Mouse (Mus musculus) limb, embryonic 10.5 days (tissue): Measurements from ENCODE around the gene Tnks1bp1. TPM values are rescaled to one million over a fixed set of nuclear protein-coding genes. Genes with fewer than 3 reads are reported as not detected.

Source experiments
- DNase-seq: peaks from one replicate; pipeline ENCODE4 v3.0.0-alpha.2; 2017; ENCODE audit warnings: low spot score
- H3K27ac ChIP-seq: fragments of 300-500 bp; sonication (generic); 2 replicates; pipeline ENCODE4 v1.5.1; 2016; ENCODE audit warnings: mild to moderate bottlenecking
- H3K27me3 ChIP-seq: fragments of 300-500 bp; sonication (generic); 2 replicates; pipeline ENCODE4 v1.6.1; 2016; ENCODE audit warnings: low read depth, mild to moderate bottlenecking; ENCODE audit not compliant: poor library complexity, severe bottlenecking
- H3K36me3 ChIP-seq: fragments of 300-500 bp; sonication (generic); 2 replicates; pipeline ENCODE4 v1.6.1; 2016; ENCODE audit warnings: mild to moderate bottlenecking, moderate library complexity
- H3K4me1 ChIP-seq: fragments of 300-500 bp; sonication (generic); 2 replicates; pipeline ENCODE4 v1.6.1; 2016
- H3K4me3 ChIP-seq: fragments of 300-500 bp; sonication (generic); 2 replicates; pipeline ENCODE4 v1.5.1; 2016; ENCODE audit warnings: mild to moderate bottlenecking, moderate library complexity
- H3K9me3 ChIP-seq: fragments of 300-500 bp; sonication (generic); replicated peaks from 2 replicates; pipeline ENCODE4 v1.6.1; 2016; ENCODE audit warnings: mild to moderate bottlenecking
- WGBS: fragments of 180-500 bp; shearing (Covaris S2); methylation state at CpG from one replicate; pipeline ENCODE4 v1.1.7; 2016; 5-methylcytosine and 5-hydroxymethylcytosine counted together
- polyA plus RNA-seq: library from polyadenylated mRNA; unstranded; fragments of >200 nt; fragmentation: Nextera tagmentation; extraction: Ambion mirVana; gene quantifications from 2 replicates; pipeline ENCODE4 v1.2.1, GENCODE M21; 2016

Gene Tnks1bp1
- polyA plus RNA-seq, 1 experiment from 2014 or later: 32.0 TPM

DNA sequence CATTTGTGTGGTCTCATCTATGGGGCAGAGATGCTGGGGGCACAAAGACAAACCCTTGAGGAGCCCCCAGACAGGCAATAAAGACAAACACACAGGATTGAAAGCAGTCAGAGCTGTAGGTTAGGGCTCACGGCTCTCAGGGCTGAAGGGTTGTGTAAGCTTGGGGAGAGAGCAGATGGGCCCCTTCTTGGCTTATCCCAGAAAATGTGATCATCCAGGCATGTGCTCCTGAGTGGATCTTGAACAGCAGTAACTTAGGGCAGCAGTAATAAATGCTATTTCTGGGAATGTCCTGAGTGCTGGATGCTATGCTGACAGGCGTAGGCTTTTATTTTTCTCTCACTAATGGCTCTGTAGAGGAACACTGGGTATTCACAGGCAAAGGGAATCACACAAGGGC is 20.8 kb downstream of the Tnks1bp1 start:
- Histone ChIP-seq H3K4me1 (peaks cover 3% of the 10 kb centered on the region; the same call in 1 of the 2 replicates), H3K27me3 (no peaks in the 10 kb centered on the region), H3K9me3 (no peaks in the 10 kb centered on the region), H3K27ac (no peak overlapping the region), H3K4me3 (no peak overlapping the region), H3K36me3 (peaks cover 57% of the 10 kb centered on the region)
- 94% methylated on average over 2 of the region's 2 CpGs for WGBS
- DNase-seq: no peak

DNA sequence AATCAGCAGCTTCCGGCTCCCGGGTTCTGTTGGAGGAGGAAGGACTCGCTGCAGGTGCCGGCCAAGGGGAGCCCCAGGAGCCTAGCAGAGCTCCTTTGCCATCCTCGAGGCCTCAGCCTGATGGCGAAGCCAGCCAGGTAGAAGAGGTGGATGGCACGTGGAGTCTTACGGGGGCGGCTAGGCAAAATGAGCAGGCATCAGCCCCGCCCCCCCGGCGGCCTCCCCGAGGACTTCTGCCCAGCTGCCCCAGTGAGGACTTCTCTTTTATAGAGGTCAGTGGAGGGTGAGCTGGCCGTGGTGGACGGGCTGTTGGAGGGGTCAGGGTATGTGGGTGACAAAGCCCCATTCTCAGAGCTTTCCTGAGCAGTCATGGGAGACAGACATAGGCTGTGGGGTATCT is 22.3 kb downstream of the Tnks1bp1 start:
- no peaks in the 10 kb centered on the region for H3K9me3 ChIP-seq
- peaks cover 43% of the 10 kb centered on the region for H3K36me3 ChIP-seq
- H3K27me3 ChIP-seq: no peaks in the 10 kb centered on the region
- no peak overlapping the region for H3K4me3 ChIP-seq
- peaks cover 3% of the 10 kb centered on the region; the same call in 1 of the 2 replicates for H3K4me1 ChIP-seq
- no peak for DNase-seq
- WGBS: 79% methylated on average over 15 of the region's 15 CpGs
- peak overlapping the region; percentile 9; the same call in 1 of the 2 replicates for H3K27ac ChIP-seq

DNA sequence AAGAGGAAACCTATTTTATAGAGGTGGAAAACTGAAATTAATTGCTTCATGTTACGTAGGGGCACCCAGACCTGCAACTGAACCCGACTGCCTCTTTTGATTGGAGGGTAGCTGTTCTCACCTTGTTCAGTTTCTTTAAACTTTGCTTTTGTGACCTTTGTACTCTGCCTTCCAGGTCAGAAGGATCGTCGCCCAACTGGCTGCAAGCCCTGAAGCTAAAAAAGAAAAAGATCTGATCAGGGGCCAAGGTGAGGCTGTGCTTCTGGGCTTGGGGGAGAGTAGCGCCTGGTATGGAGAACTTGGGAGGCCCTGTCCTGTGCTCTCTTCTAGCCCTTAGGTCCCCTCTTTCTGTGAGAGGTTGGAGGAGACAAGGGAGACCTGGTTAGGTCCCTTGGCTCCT is 24.1 kb downstream of the Tnks1bp1 start:
- Histone ChIP-seq H3K4me3 (no peak overlapping the region), H3K4me1 (peaks cover 3% of the 10 kb centered on the region; the same call in 1 of the 2 replicates), H3K36me3 (peaks cover 35% of the 10 kb centered on the region), H3K9me3 (no peaks in the 10 kb centered on the region), H3K27ac (no peak overlapping the region), H3K27me3 (no peaks in the 10 kb centered on the region)
- DNase-seq: no peak
- WGBS: 89% methylated on average over 5 of the region's 5 CpGs

DNA sequence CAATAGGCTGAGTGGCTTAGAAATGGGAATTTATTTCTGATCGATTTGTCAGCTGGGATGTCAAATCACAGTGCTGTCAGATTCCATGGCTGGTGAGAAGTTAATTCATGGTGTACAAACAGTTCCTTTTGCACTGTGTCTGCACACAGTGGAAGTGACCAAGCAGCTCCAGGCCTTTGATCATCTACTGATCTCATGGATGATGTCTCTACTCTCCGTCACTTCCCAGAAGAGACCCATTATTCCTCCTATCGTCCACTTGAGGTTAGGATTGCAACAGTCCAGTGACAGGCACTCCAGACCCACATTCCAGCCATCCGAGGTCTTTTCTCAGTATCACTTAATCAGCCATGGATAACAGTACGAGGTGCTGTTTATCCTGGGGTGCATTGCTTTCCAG is 25.9 kb downstream of the Tnks1bp1 start:
- H3K27ac ChIP-seq: no peak overlapping the region
- H3K4me1 ChIP-seq: peaks cover 3% of the 10 kb centered on the region; the same call in 1 of the 2 replicates
- WGBS: 91% methylated on average over 5 of the region's 5 CpGs
- DNase-seq: no peak
- no peak overlapping the region for H3K4me3 ChIP-seq
- peaks cover 35% of the 10 kb centered on the region for H3K36me3 ChIP-seq
- no peaks in the 10 kb centered on the region for H3K27me3 ChIP-seq
- H3K9me3 ChIP-seq: no peaks in the 10 kb centered on the region

DNA sequence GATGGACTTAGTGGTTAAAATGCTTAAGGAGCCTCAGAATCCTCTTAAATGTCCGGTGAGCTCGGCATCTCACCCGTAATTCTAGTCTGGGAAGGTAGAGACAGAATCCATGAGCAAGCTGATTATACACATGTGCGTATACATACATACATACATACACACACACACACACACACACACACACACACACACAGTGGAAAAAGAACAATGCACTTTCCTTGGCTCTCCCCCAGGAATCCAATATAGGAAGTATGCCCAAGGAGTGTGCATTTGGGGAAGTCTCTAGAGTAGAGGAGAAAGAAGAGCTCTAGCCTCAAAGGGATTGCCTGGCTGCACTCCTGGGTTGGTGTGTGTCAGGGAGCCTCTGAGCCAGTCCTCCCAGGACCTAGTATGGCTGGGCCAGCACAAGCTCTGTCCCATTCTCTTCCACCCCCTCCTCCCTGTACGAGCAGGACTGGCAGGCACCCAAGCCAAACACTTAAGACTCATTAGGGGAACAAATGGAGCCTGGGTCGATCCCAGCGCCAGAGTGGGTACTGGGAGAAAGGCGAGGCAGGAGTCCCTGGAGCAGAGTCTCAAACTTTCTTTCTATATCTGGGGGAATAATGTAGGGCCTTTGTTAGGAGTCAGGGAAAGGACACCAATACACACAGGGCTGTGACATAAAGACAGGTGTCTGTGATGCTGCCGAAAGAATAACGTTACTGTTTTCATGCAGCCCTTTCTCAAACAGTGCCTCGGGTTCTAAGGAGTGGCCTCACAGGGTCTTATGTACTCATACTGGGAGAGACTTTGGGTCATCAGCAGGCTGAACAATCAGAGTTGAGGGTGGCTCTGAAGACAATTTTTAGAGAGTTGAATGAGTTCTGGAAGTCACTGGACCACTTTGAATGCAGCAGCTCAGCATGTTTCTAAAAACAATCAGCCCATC is 41.2 kb downstream of the Tnks1bp1 start:
- Histone ChIP-seq H3K4me3 (no peak overlapping the region), H3K27ac (no peak overlapping the region), H3K27me3 (no peaks in the 10 kb centered on the region), H3K36me3 (no peaks in the 10 kb centered on the region), H3K4me1 (no peaks in the 10 kb centered on the region), H3K9me3 (no peaks in the 10 kb centered on the region)
- no peak for DNase-seq
- 74% methylated on average over 11 of the region's 11 CpGs for WGBS

DNA sequence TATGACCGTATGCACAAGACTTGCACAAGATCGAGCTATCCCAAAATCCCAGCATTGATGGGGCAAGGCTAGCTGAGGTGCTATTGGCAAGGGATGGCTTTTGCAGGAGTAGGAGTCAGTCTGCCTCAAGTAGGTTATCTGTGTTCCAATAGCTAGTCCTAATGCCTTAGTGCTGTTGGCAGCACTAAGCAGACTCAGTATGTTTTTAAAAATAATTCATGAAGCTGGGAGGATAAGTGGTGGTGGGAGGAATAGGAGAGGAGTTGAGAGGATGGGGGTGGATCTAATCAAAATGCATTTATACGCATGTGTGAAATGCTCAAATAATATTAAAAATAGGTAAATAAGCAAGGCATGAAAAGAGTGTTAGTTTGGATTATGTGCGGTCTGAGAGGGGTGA is 43.5 kb downstream of the Tnks1bp1 start:
- Histone ChIP-seq H3K4me1 (no peaks in the 10 kb centered on the region), H3K9me3 (no peaks in the 10 kb centered on the region), H3K4me3 (no peak overlapping the region), H3K36me3 (no peaks in the 10 kb centered on the region), H3K27me3 (no peaks in the 10 kb centered on the region), H3K27ac (no peak overlapping the region)
- no peak for DNase-seq
- 92% methylated on average over 4 of the region's 4 CpGs for WGBS

DNA sequence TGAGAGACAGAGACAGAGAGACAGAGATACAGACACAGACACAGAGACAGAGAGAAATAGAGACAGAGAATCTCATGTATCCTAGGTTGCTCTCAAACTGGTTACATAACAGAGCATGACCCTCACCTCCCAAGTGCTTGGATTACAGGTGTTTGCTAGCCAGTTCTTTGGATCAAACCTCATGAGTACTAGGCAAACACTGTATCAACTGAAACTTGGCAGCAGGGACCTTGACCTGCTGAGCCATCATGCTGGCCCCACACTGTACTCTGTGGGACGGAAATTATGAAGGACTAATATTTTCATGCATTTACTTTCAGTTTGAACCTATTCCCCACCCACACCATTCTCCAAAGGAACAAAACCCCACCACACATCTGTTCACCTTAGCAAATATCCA is 45.6 kb downstream of the Tnks1bp1 start:
- Histone ChIP-seq H3K36me3 (no peaks in the 10 kb centered on the region), H3K4me1 (no peaks in the 10 kb centered on the region), H3K27ac (no peak overlapping the region), H3K9me3 (no peaks in the 10 kb centered on the region), H3K27me3 (no peaks in the 10 kb centered on the region), H3K4me3 (no peak overlapping the region)
- DNase-seq: no peak
- WGBS: 90% methylated on average over 1 of the region's 1 CpGs

DNA sequence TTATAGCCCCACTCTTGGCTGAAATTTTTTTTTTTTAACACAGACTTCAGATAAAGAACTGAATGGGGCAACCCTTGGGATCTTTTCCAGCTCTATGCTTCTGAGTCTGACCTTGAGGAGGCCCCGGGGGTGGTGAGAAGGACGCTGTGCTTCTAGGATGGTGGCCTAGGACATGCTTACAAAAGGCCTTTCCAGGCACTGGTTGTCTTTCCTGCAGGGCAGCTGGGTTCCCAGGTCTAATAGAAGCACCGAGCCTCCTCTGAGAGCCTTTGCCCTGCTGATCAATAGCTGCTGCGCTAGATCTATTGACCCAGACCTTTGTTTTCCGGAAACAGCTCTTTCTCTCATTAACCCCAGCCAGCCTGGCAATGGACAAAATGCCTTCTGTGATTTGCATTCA is 48.1 kb downstream of the Tnks1bp1 start:
- Histone ChIP-seq H3K27ac (0 out of 2 replicates have a peak overlapping the region, but pooled peaks have one; percentile 37), H3K27me3 (no peaks in the 10 kb centered on the region)
- DNase-seq: no peak

DNA sequence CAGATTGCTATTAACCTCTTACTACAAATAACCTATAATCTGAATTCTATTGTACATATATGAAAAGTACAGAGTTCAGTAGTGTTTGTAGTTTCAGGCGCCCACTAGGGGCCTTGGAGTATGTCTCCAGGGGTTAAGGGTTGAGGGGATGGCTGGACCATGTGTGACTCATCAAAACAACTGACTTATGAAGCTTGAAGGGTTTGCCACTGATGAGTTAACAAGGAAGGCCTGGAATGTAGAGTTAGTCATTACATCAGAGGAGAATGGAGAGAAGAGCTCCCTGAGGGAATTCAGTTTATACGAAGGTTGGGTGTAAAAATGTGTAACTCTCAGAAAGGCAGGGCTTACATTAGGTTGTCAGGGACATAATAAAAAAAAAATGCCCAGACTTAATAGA is 50.2 kb downstream of the Tnks1bp1 start:
- H3K36me3 ChIP-seq: no peaks in the 10 kb centered on the region

More for the DNA sequence above, 48.1 kb downstream of the Tnks1bp1 start:
- Histone ChIP-seq H3K9me3 (no peaks in the 10 kb centered on the region), H3K4me1 (no peaks in the 10 kb centered on the region), H3K4me3 (no peak overlapping the region), H3K36me3 (no peaks in the 10 kb centered on the region)
- WGBS: 63% methylated on average over 5 of the region's 5 CpGs

DNA sequence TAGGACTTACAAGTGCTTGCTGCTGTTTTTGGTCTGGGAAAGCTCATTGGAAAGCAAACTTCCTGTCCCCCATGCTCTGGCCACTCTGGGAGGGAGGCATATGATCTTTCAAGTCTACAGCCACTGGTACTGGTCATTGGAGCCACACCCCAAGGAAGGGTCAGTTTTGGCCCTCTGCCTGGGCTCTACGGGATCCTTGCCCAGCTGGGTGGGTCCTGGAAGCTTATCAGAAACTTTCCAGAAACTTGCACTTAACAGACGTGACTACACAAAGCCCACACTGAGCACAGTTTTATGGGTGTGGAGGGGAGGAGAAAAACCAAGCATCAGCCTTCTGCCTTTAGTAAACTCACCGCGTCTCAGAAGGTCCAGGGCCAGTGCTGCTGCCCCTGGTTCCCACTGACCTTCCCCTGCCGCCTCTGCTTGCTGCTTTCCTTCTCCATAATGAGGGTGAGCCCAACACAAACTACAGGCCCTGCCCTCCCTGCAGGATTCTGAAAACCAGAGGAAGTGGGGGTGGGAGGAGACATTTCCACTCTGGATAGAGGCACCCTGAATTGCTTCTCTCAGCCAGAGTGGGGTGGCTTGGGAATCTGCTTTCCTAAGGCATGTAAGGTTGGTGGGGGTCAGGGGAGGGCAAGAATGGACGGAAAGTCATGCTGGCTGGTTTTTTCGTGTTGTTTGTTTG is 51.1 kb downstream of the Tnks1bp1 start:
- Histone ChIP-seq H3K4me1 (no peaks in the 10 kb centered on the region), H3K4me3 (no peak overlapping the region), H3K27me3 (no peaks in the 10 kb centered on the region), H3K36me3 (no peaks in the 10 kb centered on the region), H3K27ac (no peak overlapping the region), H3K9me3 (no peaks in the 10 kb centered on the region)
- 78% methylated on average over 7 of the region's 7 CpGs for WGBS
- DNase-seq: no peak

More for the DNA sequence above, 50.2 kb downstream of the Tnks1bp1 start:
- Histone ChIP-seq H3K9me3 (no peaks in the 10 kb centered on the region), H3K27ac (no peak overlapping the region), H3K4me1 (no peaks in the 10 kb centered on the region), H3K4me3 (no peak overlapping the region), H3K27me3 (no peaks in the 10 kb centered on the region)
- DNase-seq: no peak
- 86% methylated on average over 2 of the region's 2 CpGs for WGBS

DNA sequence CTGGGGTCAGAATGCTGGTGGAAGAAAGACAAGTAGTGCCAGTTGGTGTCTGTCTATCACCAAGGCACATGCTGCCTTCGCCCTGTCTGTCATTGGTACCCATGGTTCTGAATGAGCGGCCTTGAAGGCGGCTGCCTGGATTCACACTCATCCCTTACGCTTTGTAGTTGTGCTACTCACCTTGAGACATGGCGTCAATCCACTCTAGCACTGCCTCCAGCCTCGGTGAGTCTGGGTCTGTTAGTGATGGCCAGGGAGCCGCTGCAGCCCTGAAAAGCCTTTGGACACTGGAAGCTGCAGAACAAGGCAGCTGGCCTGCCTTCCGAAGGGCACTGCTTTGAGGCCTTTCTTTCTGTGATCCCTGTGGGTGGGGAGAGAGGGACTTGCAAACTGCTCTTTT is 55.4 kb downstream of the Tnks1bp1 start:
- H3K4me1 ChIP-seq: no peaks in the 10 kb centered on the region
- WGBS: 80% methylated on average over 8 of the region's 8 CpGs

DNA sequence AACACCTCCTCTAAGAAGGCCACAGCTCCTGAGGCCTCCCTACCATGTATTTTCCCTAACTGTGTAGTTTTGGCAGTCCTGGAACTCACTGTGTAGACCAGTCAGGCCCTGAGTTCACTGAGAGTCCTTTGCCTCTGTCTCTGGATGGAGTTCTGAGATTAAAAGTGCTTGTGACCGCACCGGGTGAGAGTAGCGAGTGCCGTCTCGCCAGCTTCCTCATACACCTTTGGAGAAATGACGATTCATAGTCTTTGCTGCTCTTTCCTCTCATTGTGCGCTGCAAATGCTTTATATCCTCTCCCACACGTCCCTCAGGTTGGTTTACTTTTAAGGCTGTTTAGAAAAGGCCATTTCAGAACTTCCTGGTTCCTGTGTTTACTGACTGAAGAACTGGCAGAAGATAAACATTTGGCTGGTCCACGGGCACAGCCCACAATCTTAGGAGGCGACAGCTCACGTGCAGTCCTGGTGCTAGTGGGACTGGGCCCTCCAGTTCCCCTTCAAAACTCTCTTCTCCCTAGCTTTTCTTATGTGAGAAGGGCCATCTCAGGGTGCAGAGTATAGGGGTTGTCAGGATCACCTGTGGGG is 57.7 kb downstream of the Tnks1bp1 start:
- no peaks in the 10 kb centered on the region for H3K4me1 ChIP-seq
- H3K9me3 ChIP-seq: no peaks in the 10 kb centered on the region
- no peaks in the 10 kb centered on the region for H3K27me3 ChIP-seq
- H3K4me3 ChIP-seq: no peak overlapping the region
- WGBS: 72% methylated on average over 11 of the region's 11 CpGs
- H3K27ac ChIP-seq: no peak overlapping the region
- H3K36me3 ChIP-seq: no peaks in the 10 kb centered on the region
- no peak for DNase-seq

More for the DNA sequence above, 55.4 kb downstream of the Tnks1bp1 start:
- no peaks in the 10 kb centered on the region for H3K9me3 ChIP-seq
- H3K4me3 ChIP-seq: no peak overlapping the region
- no peak for DNase-seq
- no peaks in the 10 kb centered on the region for H3K36me3 ChIP-seq
- H3K27me3 ChIP-seq: no peaks in the 10 kb centered on the region
- H3K27ac ChIP-seq: no peak overlapping the region
